ENCODE assay signal across 8 mouse cellular contexts in the genomic region with DNA sequence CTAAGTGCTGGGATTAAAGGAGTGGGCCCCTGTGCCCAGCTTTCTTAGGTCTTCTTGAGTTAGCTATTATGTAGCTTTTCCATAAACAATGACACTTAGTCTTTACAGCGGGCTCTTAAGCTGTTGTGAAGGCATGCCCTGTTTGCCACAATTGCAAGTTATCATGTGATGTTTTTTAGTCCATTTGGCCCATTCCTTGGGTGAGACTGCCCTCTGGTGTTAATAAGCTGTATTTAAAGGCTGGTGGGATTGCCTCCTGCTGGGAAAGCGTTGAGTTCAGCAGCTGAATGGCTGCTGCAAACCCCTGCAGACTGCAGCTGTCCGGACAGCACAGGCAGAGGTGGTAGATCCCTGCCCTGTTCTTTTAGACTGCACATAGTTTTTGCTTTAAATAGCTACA. TPM values are rescaled to one million over a fixed set of nuclear protein-coding genes. Genes with fewer than 3 reads are reported as not detected.
DNase-seq lines count a peak whose midpoint lies in the region; ATAC-seq and TF ChIP-seq lines count a peak whose summit lies in the region.

No protein-coding gene starts in this region.

- no peak for TF ChIP-seq POLR2A in cortical plate, adult 2 months (IDR thresholded peaks at IDR 0.05; ENCODE audit: extremely low read depth, insufficient read depth, low read length)
- no peak for TF ChIP-seq POLR2A in kidney, adult 2 months (IDR thresholded peaks at IDR 0.05; ENCODE audit: low read depth, low read length)

- H3K4me3 ChIP-seq in cortical plate, adult 2 months (ENCODE audit: insufficient read depth, low read length) = no peak overlapping the region
- no peak overlapping the region for H3K4me3 ChIP-seq in kidney, adult 2 months (ENCODE audit: insufficient read depth, low read depth, low read length)
- H3K4me3 ChIP-seq in midbrain, embryonic 15.5 days = no peak overlapping the region

- no peak overlapping the region for H3K27ac ChIP-seq in cortical plate, adult 2 months (ENCODE audit: insufficient read depth, low read length)
- H3K27ac ChIP-seq in kidney, adult 2 months (ENCODE audit: insufficient read depth, low read depth, low read length) = no peak overlapping the region
- H3K27ac ChIP-seq in midbrain, embryonic 15.5 days = no peak overlapping the region

- H3K36me3 ChIP-seq in kidney, adult 2 months (ENCODE audit: control insufficient read depth, insufficient read depth, low read length) = no peaks in the 10 kb centered on the region
- no peaks in the 10 kb centered on the region for H3K36me3 ChIP-seq in midbrain, embryonic 15.5 days (replicated peaks)
- no peaks in the 10 kb centered on the region for H3K36me3 ChIP-seq in splenic B cell, adult 2 months (ENCODE audit: control insufficient read depth, insufficient read depth, low read length, poor library complexity, severe bottlenecking)

- no peaks in the 10 kb centered on the region for H3K9me3 ChIP-seq in midbrain, embryonic 15.5 days

- no peaks in the 10 kb centered on the region for H3K4me1 ChIP-seq in cortical plate, adult 2 months (ENCODE audit: control insufficient read depth, insufficient read depth, low read length)
- H3K4me1 ChIP-seq in kidney, adult 2 months (ENCODE audit: control insufficient read depth, insufficient read depth, low read length) = 0 out of 2 replicates have a peak, but pooled peaks cover 3% of the 10 kb centered on the region
- no peaks in the 10 kb centered on the region for H3K4me1 ChIP-seq in midbrain, embryonic 15.5 days

- intact Hi-C loops in left cerebral cortex, postnatal 4 days (cut with DNase I) = loop anchor here (10.0 kb wide), 1 partner anchor 432 kb away; a partner anchor contains a TSS

- no peak overlapping the region for H3K9ac ChIP-seq in midbrain, embryonic 15.5 days

- TF ChIP-seq CTCF in cortical plate, adult 2 months (IDR thresholded peaks at IDR 0.05; ENCODE audit: extremely low read depth, insufficient read depth, low read length) = peak; percentile 81
- peak; percentile 75 for TF ChIP-seq CTCF in kidney, adult 2 months (conservative IDR thresholded peaks at IDR 0.05; ENCODE audit: insufficient read depth, insufficient read length, low read depth, low read length)

- DNase-seq in 416B (ENCODE audit: low read depth) (peak; percentile 84), NIH3T3 (ENCODE audit: low read depth) (peak; percentile 91)
- peak; percentile 56 for DNase-seq in gastrocnemius, postnatal 25 days
- DNase-seq in kidney, adult 2 months = peak; percentile 84
- peak; percentile 68 for DNase-seq in left cerebral cortex, postnatal 4 days
- peak; percentile 73 for DNase-seq in splenic B cell, adult 2 months (ENCODE audit: low read depth, low spot score)

- no peaks in the 10 kb centered on the region for H3K27me3 ChIP-seq in kidney, adult 2 months (replicated peaks; ENCODE audit: control insufficient read depth, insufficient read depth, low read length)
- H3K27me3 ChIP-seq in midbrain, embryonic 15.5 days (replicated peaks) = no peaks in the 10 kb centered on the region
- H3K27me3 ChIP-seq in splenic B cell, adult 2 months (ENCODE audit: control insufficient read depth, insufficient read depth, low read length, poor library complexity, severe bottlenecking) = no peaks in the 10 kb centered on the region

- peak; percentile 58 for ATAC-seq in midbrain, embryonic 15.5 days (replicated peaks)

- WGBS in kidney, adult 2 months = 12% methylated on average over 3 of the region's 3 CpGs
- 5% methylated on average over 3 of the region's 3 CpGs for WGBS in midbrain, embryonic 15.5 days

- no peak overlapping the region for H3K4me2 ChIP-seq in midbrain, embryonic 15.5 days

RNA-seq across cellular contexts. Expression of a gene that starts 17.9 kb away (rescaled TPM):
- 42.9 and 45.9 TPM in 2 replicates for polyA plus RNA-seq in cortical plate, adult 2 months (2012; rRNA removed)
- total RNA-seq in gastrocnemius, postnatal 25 days (2021) = 10 to 100 TPM in 1 of 2 experiments, 1 to 10 TPM in 1; 8.1 to 10.9 TPM
- 15.2 and 17.3 TPM in 2 replicates for polyA plus RNA-seq in kidney, adult 2 months (2012; rRNA removed)
- total RNA-seq in left cerebral cortex, postnatal 4 days (2021) = 10 to 100 TPM; 20.1 to 20.9 TPM
- polyA plus RNA-seq in midbrain, embryonic 15.5 days (2015; fragmentation: Nextera tagmentation; extraction: Ambion mirVana) = 6.3 and 6.8 TPM in 2 replicates

RNA-seq across cellular contexts. Expression of a gene that starts 58.0 kb away (rescaled TPM):
- polyA plus RNA-seq in cortical plate, adult 2 months (2012; rRNA removed) = 1.6 and 1.7 TPM in 2 replicates
- total RNA-seq in gastrocnemius, postnatal 25 days (2021) = 1 to 10 TPM; 2.1 to 2.4 TPM
- polyA plus RNA-seq in kidney, adult 2 months (2012; rRNA removed) = 3.3 and 3.8 TPM in 2 replicates
- total RNA-seq in left cerebral cortex, postnatal 4 days (2021) = 1 to 10 TPM; 4.7 to 5.4 TPM
- polyA plus RNA-seq in midbrain, embryonic 15.5 days (2015; fragmentation: Nextera tagmentation; extraction: Ambion mirVana) = 2.2 and 2.3 TPM in 2 replicates
